Mouse (Mus musculus) embryonic facial prominence, embryonic 15.5 days (tissue): ENCODE data around the gene Gm6460. TPM values are rescaled to one million over a fixed set of nuclear protein-coding genes. Genes with fewer than 3 reads are reported as not detected.
"Not testable (repeated sequence)": the region's sequence is repeated elsewhere in the genome, so short reads cannot be mapped to it uniquely, and the experiment has no call there.

Source experiments
- ATAC-seq: fragments of 200-750 bp; cut with Nextera tagmentation; 2 replicates; pipeline ENCODE4 v1.8.0; 2017; ENCODE audit warnings: low read depth, moderate TSS enrichment; ENCODE audit not compliant: insufficient number of reproducible peaks, low FRiP score, low TSS enrichment
- H3K27ac ChIP-seq: fragments of 300-500 bp; sonication (generic); replicated peaks from 2 replicates; pipeline ENCODE4 v1.5.1; 2015; ENCODE audit warnings: mild to moderate bottlenecking, inconsistent platforms
- H3K27me3 ChIP-seq: fragments of 300-500 bp; sonication (generic); 2 replicates; pipeline ENCODE4 v1.6.1; 2015; ENCODE audit warnings: inconsistent platforms
- H3K36me3 ChIP-seq: fragments of 300-500 bp; sonication (generic); 2 replicates; pipeline ENCODE4 v1.6.1; 2015; ENCODE audit warnings: mild to moderate bottlenecking, inconsistent platforms
- H3K4me1 ChIP-seq: fragments of 300-500 bp; sonication (generic); 2 replicates; pipeline ENCODE4 v1.6.1; 2015; ENCODE audit warnings: inconsistent platforms
- H3K4me2 ChIP-seq: fragments of 300-500 bp; sonication (generic); replicated peaks from 2 replicates; pipeline ENCODE4 v1.6.1; 2015; ENCODE audit warnings: mild to moderate bottlenecking, inconsistent platforms
- H3K4me3 ChIP-seq: fragments of 300-500 bp; sonication (generic); replicated peaks from 2 replicates; pipeline ENCODE4 v1.5.1; 2015; ENCODE audit warnings: mild to moderate bottlenecking, inconsistent platforms
- H3K9ac ChIP-seq: fragments of 300-500 bp; sonication (generic); 2 replicates; pipeline ENCODE4 v1.6.1; 2015; ENCODE audit warnings: inconsistent platforms
- H3K9me3 ChIP-seq: fragments of 300-500 bp; sonication (generic); replicated peaks from 2 replicates; pipeline ENCODE4 v1.6.1; 2016; ENCODE audit warnings: inconsistent platforms
- WGBS: fragments of 180-500 bp; shearing (Covaris S2); methylation state at CpG from one replicate; pipeline ENCODE4 v1.1.7; 2015; 5-methylcytosine and 5-hydroxymethylcytosine counted together
- polyA plus RNA-seq: library from polyadenylated mRNA; unstranded; fragments of >200 nt; fragmentation: Nextera tagmentation; extraction: Ambion mirVana; gene quantifications from 2 replicates; pipeline ENCODE4 v1.2.1, GENCODE M21; 2015

Gm6460 gene
- 0.21 TPM in 1 of 2 replicates, not detected in the other for polyA plus RNA-seq

DNA sequence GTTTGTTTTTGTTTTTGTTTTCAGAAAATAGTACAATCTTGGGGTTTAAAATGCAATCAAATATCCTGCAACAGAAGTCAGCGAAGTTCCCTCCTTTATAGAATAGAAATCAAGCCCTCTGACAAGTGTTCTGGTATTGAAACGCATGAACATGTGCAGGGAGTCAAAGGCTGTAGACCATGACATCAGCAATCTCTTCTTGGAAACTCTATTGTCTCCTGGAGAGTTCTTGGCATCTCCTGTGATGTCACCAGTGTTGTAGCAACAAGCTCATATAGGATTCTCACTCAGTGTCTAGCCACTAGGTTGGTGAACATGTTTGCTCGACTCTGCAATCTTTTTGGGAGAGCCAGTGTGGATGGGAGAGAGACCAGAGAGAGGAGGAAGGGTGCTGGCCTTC lies at the start of gene Gm6460:
Gene Gm6460 (plus strand): TSS at position 301 of the 400 bp plus-strand sequence.
- H3K36me3 ChIP-seq, H3K4me1 ChIP-seq, H3K4me3 ChIP-seq, H3K9me3 ChIP-seq, H3K27ac ChIP-seq, H3K4me2 ChIP-seq, H3K27me3 ChIP-seq, H3K9ac ChIP-seq, ATAC-seq: not testable (repeated sequence)
- WGBS = no CpG with 5 or more reads among the region's 3 CpGs

Other genes with a start within 250 kb of the Gm6460 start
- gene Gm8897, start 178.5 kb upstream of the Gm6460 start, polyA plus RNA-seq = not detected in 2 replicates
- gene Gm8906, start 92.2 kb upstream of the Gm6460 start, polyA plus RNA-seq = not detected in 2 replicates
- not detected in 2 replicates for gene Gm8922, start 87.0 kb downstream of the Gm6460 start, polyA plus RNA-seq
- gene Gm8926, start 175.6 kb downstream of the Gm6460 start, polyA plus RNA-seq = not detected in 2 replicates